Mouse (Mus musculus) lung, embryonic 14.5 days (tissue): ENCODE results near the gene Sorbs1. TPM values are rescaled to one million over a fixed set of nuclear protein-coding genes. Genes with fewer than 3 reads are reported as not detected.

Source experiments
- ATAC-seq: fragments of 200-750 bp; cut with Nextera tagmentation; 2 replicates; pipeline ENCODE4 v1.8.0; 2017; ENCODE audit warnings: mild to moderate bottlenecking, moderate TSS enrichment, moderate library complexity; ENCODE audit not compliant: insufficient read depth
- DNase-seq: peaks from one replicate; pipeline ENCODE4 v3.0.0-alpha.2; 2015
- H3K27ac ChIP-seq: fragments of 300-500 bp; sonication (generic); 2 replicates; pipeline ENCODE4 v1.5.1; 2014; ENCODE audit warnings: low read depth, mild to moderate bottlenecking, moderate library complexity
- H3K27me3 ChIP-seq: fragments of 300-500 bp; sonication (generic); 2 replicates; pipeline ENCODE4 v1.6.1; 2014; ENCODE audit warnings: low read length, control low read depth; ENCODE audit not compliant: insufficient read depth
- H3K36me3 ChIP-seq: fragments of 300-500 bp; sonication (generic); 2 replicates; pipeline ENCODE4 v1.6.1; 2014; ENCODE audit warnings: control low read depth; ENCODE audit not compliant: insufficient read depth
- H3K4me1 ChIP-seq: fragments of 300-500 bp; sonication (generic); 2 replicates; pipeline ENCODE4 v1.6.1; 2014; ENCODE audit warnings: antibody characterized with exemption, control low read depth; ENCODE audit not compliant: insufficient read depth
- H3K4me2 ChIP-seq: fragments of 300-500 bp; sonication (generic); 2 replicates; pipeline ENCODE4 v1.6.1; 2014; ENCODE audit warnings: mild to moderate bottlenecking
- H3K4me3 ChIP-seq: fragments of 300-500 bp; sonication (generic); 2 replicates; pipeline ENCODE4 v1.5.1; 2014; ENCODE audit warnings: low read depth, low read length
- H3K9ac ChIP-seq: fragments of 300-500 bp; sonication (generic); 2 replicates; pipeline ENCODE4 v1.6.1; 2014
- H3K9me3 ChIP-seq: fragments of 300-500 bp; sonication (generic); 2 replicates; pipeline ENCODE4 v1.6.1; 2016; ENCODE audit warnings: low read depth, low read length, control low read depth
- CTCF ChIP-seq: IDR thresholded peaks from 2 replicates; pipeline ENCODE4 v1.5.1; 2016; ENCODE audit warnings: antibody characterized with exemption, low read depth
- WGBS: fragments of 180-500 bp; shearing (Covaris S2); extraction: QIAGEN DNeasy Blood & Tissue Kit; methylation state at CpG from one replicate; pipeline ENCODE4 v1.1.7; 2014; 5-methylcytosine and 5-hydroxymethylcytosine counted together
- polyA plus RNA-seq: library from polyadenylated mRNA; unstranded; fragments of >200 nt; fragmentation: Nextera tagmentation; extraction: Ambion mirVana; gene quantifications from 2 replicates; pipeline ENCODE4 v1.2.1, GENCODE M21; 2014

Sorbs1 gene
- polyA plus RNA-seq, 1 experiment from 2014 or later: 46.6 TPM

DNA sequence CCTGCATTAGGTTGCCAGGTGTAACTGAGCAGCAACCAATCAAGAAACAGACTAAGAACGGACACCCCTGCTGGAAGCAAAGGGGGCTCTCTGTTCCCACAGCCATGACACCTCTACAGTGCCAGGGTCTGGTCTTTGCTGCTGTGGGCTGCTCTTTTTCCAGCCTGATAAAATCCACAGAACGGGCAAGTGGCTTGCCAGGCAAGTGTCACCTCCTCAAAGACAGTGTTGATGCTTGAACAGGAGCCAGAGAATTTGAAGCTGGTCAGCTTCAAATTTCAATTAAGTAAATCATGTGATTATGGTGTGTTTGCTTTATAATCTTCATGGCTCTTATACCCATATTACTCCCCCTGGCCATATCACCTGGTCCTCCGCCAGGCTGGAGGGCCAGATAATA lies 166.7 kb downstream of the Sorbs1 start:
- no peak for TF ChIP-seq CTCF
- H3K27me3 ChIP-seq: no peaks in the 10 kb centered on the region
- no peaks in the 10 kb centered on the region for H3K9me3 ChIP-seq
- H3K4me2 ChIP-seq: no peak overlapping the region
- 0 out of 2 replicates have a peak, but pooled peaks cover 3% of the 10 kb centered on the region for H3K4me1 ChIP-seq
- WGBS: 59% methylated on average over 3 of the region's 3 CpGs
- ATAC-seq (peak; percentile 38; the same call in 1 of the 2 replicates), DNase-seq (no peak)
- no peak overlapping the region for H3K4me3 ChIP-seq
- H3K9ac ChIP-seq: no peak overlapping the region
- no peaks in the 10 kb centered on the region; the same call in 1 of the 2 replicates for H3K36me3 ChIP-seq
- peak overlapping the region; percentile 21; the same call in 1 of the 2 replicates for H3K27ac ChIP-seq

DNA sequence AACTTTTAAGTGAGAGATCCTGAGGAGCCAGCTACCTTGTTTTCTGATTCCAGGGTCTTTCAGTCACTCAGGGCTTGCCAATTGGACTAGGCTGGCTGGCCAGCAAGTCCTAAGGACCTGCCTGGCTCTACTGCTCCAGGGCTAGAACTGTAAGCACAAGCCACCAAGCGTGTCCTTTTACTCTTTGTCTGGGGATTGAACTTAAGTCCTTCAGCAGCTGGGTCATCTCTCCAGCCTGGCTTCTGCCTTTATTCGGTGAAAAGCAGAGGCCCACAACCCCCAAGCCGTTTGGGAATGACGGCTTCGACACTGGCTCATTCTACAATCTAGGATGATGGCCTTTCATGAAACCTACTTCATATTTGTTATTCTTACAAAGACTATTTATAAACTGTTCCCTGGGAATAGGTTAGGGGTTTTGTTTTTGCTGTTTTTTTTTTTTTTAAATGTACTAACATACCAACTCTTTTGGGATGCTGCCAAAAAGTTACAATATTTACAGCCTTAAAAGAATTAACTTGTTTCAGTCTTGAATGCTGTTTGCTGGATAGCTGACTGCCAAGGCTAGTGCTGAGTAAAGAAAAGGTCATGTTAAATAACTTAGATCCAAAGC lies 167.2 kb downstream of the Sorbs1 start:
- Histone ChIP-seq H3K27me3 (no peaks in the 10 kb centered on the region), H3K4me3 (no peak overlapping the region), H3K4me1 (0 out of 2 replicates have a peak, but pooled peaks cover 3% of the 10 kb centered on the region), H3K9me3 (no peaks in the 10 kb centered on the region), H3K9ac (no peak overlapping the region), H3K4me2 (no peak overlapping the region), H3K27ac (peak overlapping the region; percentile 55; the same call in 1 of the 2 replicates), H3K36me3 (no peaks in the 10 kb centered on the region; the same call in 1 of the 2 replicates)
- no peak for TF ChIP-seq CTCF
- peak; percentile 59 for ATAC-seq
- DNase-seq: peak; percentile 88
- WGBS: 32% methylated on average over 5 of the region's 5 CpGs

DNA sequence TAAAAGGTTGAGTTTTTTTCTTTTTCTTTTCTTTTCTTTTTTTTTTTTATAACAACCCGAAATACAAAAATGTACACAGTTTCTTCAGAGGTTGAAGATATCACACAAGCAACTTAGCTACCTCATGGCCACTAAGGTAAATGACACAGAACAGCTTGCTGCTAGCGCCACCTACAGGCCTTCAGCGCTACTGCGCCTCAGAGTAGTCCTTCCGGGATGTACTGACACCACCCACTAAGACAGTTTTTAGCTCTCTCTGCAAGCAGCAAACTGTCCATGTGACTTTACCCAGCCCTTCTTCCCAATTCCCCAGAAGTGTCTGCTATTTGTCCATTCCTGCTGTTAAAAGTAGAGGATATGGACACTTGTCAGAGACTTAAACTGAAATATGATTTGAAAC lies 167.9 kb downstream of the Sorbs1 start:
- Histone ChIP-seq H3K9me3 (no peaks in the 10 kb centered on the region), H3K27me3 (no peaks in the 10 kb centered on the region), H3K4me1 (0 out of 2 replicates have a peak, but pooled peaks cover 3% of the 10 kb centered on the region), H3K27ac (peak overlapping the region; percentile 55; the same call in 1 of the 2 replicates), H3K36me3 (no peaks in the 10 kb centered on the region; the same call in 1 of the 2 replicates), H3K4me2 (no peak overlapping the region), H3K4me3 (no peak overlapping the region), H3K9ac (no peak overlapping the region)
- peak; percentile 88 for TF ChIP-seq CTCF
- no peak for ATAC-seq
- DNase-seq: peak; percentile 82
- 16% methylated on average over 5 of the region's 5 CpGs for WGBS

DNA sequence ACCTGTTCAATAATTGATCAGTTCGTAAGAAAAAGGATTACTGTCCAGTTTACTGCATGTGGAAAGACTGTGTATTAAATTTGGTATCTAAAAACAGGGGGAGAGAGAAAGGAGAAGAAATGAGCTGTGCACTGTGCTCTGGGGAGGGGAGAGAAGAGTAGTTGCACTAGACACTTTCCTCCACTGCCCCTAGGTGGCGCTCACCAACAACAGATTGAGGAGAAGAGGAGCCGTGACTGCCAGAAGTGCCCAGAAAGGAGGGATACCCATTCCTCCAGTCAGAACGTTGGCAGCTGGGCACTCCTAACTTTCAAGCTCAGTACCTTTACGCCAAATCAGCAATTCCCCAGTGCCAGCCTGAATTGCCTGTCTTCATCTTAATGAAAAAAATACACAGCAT lies 170.6 kb downstream of the Sorbs1 start:
- Histone ChIP-seq H3K4me2 (no peak overlapping the region), H3K9ac (no peak overlapping the region), H3K4me3 (no peak overlapping the region), H3K27me3 (no peaks in the 10 kb centered on the region), H3K9me3 (no peaks in the 10 kb centered on the region), H3K4me1 (no peaks in the 10 kb centered on the region), H3K36me3 (no peaks in the 10 kb centered on the region), H3K27ac (no peak overlapping the region)
- DNase-seq (peak; percentile 91), ATAC-seq (no peak)
- TF ChIP-seq CTCF: peak; percentile 92
- 5% methylated on average over 5 of the region's 5 CpGs for WGBS

DNA sequence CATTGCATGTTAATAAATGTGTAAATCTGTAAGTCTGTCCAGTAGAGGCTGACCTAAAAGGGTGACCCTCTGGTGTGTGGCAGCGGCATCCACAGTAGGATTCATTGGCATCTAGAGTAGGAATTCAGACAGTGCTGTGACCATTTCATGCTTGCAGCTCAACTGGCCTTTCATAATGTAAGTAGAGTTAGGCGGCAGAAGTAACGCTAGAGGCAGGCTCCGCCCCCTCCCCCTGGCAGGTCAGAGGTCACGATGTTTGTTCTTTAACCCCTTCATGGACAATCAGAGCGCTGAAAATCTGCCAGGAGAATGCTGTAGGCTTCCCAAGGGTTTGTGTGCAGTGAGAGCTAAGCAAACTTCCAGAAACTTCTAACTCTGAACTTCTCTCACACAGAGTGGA lies 172.4 kb downstream of the Sorbs1 start:
- Histone ChIP-seq H3K27ac (no peak overlapping the region), H3K4me1 (no peaks in the 10 kb centered on the region), H3K9ac (no peak overlapping the region), H3K4me2 (no peak overlapping the region), H3K4me3 (no peak overlapping the region), H3K27me3 (no peaks in the 10 kb centered on the region), H3K9me3 (no peaks in the 10 kb centered on the region), H3K36me3 (no peaks in the 10 kb centered on the region)
- ATAC-seq: no peak
- no peak for TF ChIP-seq CTCF
- 13% methylated on average over 6 of the region's 6 CpGs for WGBS
- DNase-seq: peak; percentile 62

DNA sequence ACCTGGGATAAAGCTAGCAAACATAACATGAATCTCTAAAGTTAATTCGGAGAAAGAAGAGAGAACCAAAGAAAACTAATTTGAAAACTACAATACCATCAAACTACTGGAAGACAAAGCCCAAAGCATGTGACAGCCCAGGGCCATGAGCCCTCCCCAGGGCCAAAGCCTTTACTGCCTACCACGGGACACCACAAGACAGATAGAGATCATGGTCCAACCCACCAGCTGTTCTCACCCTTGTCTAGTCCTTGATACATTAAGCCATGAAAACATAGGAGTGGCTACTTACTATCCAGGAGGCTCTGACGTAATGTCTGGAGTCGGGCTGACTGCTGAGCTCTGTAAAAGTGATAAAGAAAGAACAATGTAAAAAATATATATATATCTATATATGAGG lies 176.9 kb downstream of the Sorbs1 start:
- WGBS: 71% methylated on average over 4 of the region's 4 CpGs

DNA sequence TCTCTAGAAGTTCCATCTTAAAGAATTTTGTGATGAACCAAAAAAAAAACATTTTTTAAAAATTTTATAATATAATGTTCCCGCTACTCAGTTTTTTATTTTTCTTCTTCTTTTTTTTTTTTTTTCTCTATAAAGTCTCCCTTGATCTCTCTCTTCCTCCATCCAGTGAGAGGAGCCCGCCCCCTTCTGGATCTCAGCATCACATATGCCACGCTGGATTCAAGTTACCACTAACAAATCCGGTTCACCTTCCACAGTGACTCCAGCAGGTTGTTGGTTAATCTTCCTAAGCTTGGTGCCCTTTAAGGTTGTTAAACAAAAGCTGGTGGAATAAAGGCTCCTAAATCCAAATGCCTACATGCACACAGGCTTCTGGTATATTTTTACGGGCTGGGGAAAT lies 179.7 kb downstream of the Sorbs1 start:
- no peak overlapping the region for H3K4me3 ChIP-seq
- WGBS: 44% methylated on average over 5 of the region's 5 CpGs
- no peaks in the 10 kb centered on the region for H3K36me3 ChIP-seq
- ATAC-seq: no peak
- TF ChIP-seq CTCF: peak; percentile 45; the same call in 1 of the 2 replicates
- no peak overlapping the region for H3K9ac ChIP-seq
- no peak overlapping the region for H3K27ac ChIP-seq
- H3K9me3 ChIP-seq: no peaks in the 10 kb centered on the region
- H3K4me1 ChIP-seq: no peaks in the 10 kb centered on the region
- peak; percentile 51 for DNase-seq
- H3K4me2 ChIP-seq: no peak overlapping the region
- no peaks in the 10 kb centered on the region for H3K27me3 ChIP-seq

More for the DNA sequence above, 176.9 kb downstream of the Sorbs1 start:
- Histone ChIP-seq H3K4me1 (no peaks in the 10 kb centered on the region), H3K4me2 (no peak overlapping the region), H3K4me3 (no peak overlapping the region), H3K9ac (no peak overlapping the region), H3K36me3 (no peaks in the 10 kb centered on the region), H3K9me3 (no peaks in the 10 kb centered on the region), H3K27ac (no peak overlapping the region), H3K27me3 (no peaks in the 10 kb centered on the region)
- ATAC-seq (no peak), DNase-seq (no peak)
- no peak for TF ChIP-seq CTCF
